Mouse (Mus musculus) cortical plate, adult 2 months (tissue): ENCODE results near the gene Ahsa1.

Source experiments
- CTCF ChIP-seq: fragments of 200-500 bp; IDR thresholded peaks from 2 replicates; pipeline ENCODE4 v1.5.1; 2011; ENCODE audit warnings: mild to moderate bottlenecking, control low read depth, low read length; ENCODE audit not compliant: insufficient read depth; ENCODE audit errors: extremely low read depth
- POLR2A ChIP-seq: fragments of 200-500 bp; IDR thresholded peaks from 2 replicates; pipeline ENCODE4 v1.6.1; 2011; ENCODE audit warnings: mild to moderate bottlenecking, low read length, control low read depth; ENCODE audit not compliant: insufficient read depth; ENCODE audit errors: extremely low read depth

DNA sequence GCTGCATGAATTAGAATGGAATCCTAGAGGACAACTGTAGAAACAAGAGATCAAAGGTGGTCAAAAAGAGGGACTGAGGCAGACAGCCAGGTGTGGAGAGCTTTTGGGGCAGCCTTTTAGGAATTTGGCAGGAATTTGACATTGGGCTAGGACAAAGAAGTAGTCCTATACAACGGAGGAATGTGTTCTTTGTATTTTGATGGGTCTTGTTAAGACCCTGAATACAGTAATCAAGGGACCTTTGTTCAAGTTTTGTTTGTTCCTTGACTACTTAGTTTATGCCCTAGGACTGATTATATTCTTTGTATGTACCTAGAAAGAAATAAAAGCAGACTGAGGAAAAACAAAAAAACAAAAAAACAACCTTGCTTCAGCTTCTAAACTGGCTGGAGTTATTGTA lies 51.7 kb downstream of the Ahsa1 start:
- TF ChIP-seq POLR2A (no peak), CTCF (no peak)
